13 mouse cellular contexts compared by ENCODE assay signal in the genomic region with DNA sequence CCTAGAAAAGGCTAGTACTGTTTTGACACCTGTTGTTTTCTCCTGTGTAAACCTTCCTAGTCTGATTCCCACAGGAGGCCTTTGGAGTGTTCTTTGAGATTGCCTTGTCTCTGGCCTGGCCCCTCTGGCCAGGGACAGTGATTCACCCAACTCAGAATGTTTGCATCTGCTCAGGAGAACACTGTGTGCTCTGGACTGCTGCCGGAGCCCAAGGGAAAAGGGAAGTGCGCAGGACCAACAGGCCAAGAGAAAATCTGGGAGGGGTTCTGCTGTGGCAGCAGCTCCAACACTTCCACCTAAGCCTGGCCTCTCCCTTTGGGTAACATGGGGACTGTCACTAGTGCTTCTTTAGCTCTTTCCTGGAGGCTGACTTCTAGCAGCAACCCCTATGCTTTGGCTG. TPM values are rescaled to one million over a fixed set of nuclear protein-coding genes. Genes with fewer than 3 reads are reported as not detected.
A peak's percentile ranks its signal among the peaks of the same experiment; 100 is the strongest.
DNase-seq lines count a peak whose midpoint lies in the region; ATAC-seq lines count a peak whose summit lies in the region.
"Had no signal": no experiment of that assay in that cellular context is flagged by ENCODE, and none has a peak within 500 bp of the region (broad histone marks: within the 10 kb centered on the region; RNA-seq: fewer than 3 reads in every experiment).

No protein-coding gene starts in this region.

- ATAC-seq in granulocyte monocyte progenitor cell, adult 5-6 weeks (replicated peaks; ENCODE audit: poor library complexity, severe bottlenecking): peak; percentile 63
- 0 out of 2 replicates have a peak, but pooled peaks have one; percentile 54 for ATAC-seq in monocyte, adult 5-6 weeks (replicated peaks; ENCODE audit: insufficient number of reproducible peaks, low FRiP score, low TSS enrichment, poor library complexity, severe bottlenecking)
- ATAC-seq: forebrain, embryonic 13.5 days had no signal

- DNase-seq in gastrocnemius, adult 8-10 months (ENCODE audit: low spot score in 2 of 2): peak; percentile 38 to 58
- no peak for DNase-seq in gastrocnemius, postnatal 4 days (ENCODE audit: low spot score in 2 of 2)
- DNase-seq in lung, adult 18-20 months: peak; percentile 75 to 78
- no peak for DNase-seq in lung, postnatal 14 days
- DNase-seq in cerebellum, adult 11 months: no peak
- no peak for DNase-seq in frontal cortex, postnatal 25 days (ENCODE audit: low spot score in 2 of 2)
- DNase-seq: adrenal gland, adult 2 months; B cell, adult 2 months; cerebellum, postnatal 10 days; liver, embryonic 13.5 days had no signal

RNA-seq across cellular contexts. Expression of gene Prps1, which starts 57.0 kb away (rescaled TPM):
- 10 to 100 TPM; 36.7 to 39.6 (median 38.5) TPM for total RNA-seq in gastrocnemius, adult 8-10 months (2022)
- 10 to 100 TPM; 16.5 to 18.9 TPM for total RNA-seq in gastrocnemius, postnatal 4 days (2021)
- 63.6 and 69.8 TPM in 2 replicates for total RNA-seq in granulocyte monocyte progenitor cell, adult 5-6 weeks (2014; fragmentation: Nextera tagmentation)
- total RNA-seq in granulocyte monocyte progenitor cell, adult 5-6 weeks (2017): 56.4 and 78.2 TPM in 2 replicates
- 15.8 to 40.5 TPM (median 21.4 TPM) in 3 replicates for total RNA-seq in monocyte, adult 5-6 weeks (2017)

Comparison
In these comparisons a context has a peak if more than half of its experiments do, and no peak if none do; other contexts are left out.
1. DNase-seq: peak in gastrocnemius, adult 8-10 months (2 of 2) and lung, adult 18-20 months (2 of 2); none in gastrocnemius, postnatal 4 days (0 of 2), lung, postnatal 14 days (single experiment), cerebellum, adult 11 months (single experiment) and frontal cortex, postnatal 25 days (0 of 2).